Mouse (Mus musculus) midbrain, embryonic 14.5 days (tissue): ENCODE results near the gene Neurl2. TPM values are rescaled to one million over a fixed set of nuclear protein-coding genes. Genes with fewer than 3 reads are reported as not detected.
"Not testable (repeated sequence)": the region's sequence is repeated elsewhere in the genome, so short reads cannot be mapped to it uniquely, and the experiment has no call there.

ENCODE experiments used
- ATAC-seq: fragments of 200-750 bp; cut with Nextera tagmentation; 2 replicates; pipeline ENCODE4 v1.8.0; 2017; ENCODE audit warnings: moderate number of reproducible peaks, moderate library complexity; ENCODE audit not compliant: low FRiP score, low TSS enrichment
- DNase-seq: peaks from one replicate; pipeline ENCODE4 v3.0.0-alpha.2; 2015
- H3K27ac ChIP-seq: fragments of 300-500 bp; sonication (generic); replicated peaks from 2 replicates; pipeline ENCODE4 v1.5.1; 2014; ENCODE audit warnings: mild to moderate bottlenecking, low read depth, low read length, moderate library complexity
- H3K27me3 ChIP-seq: fragments of 300-500 bp; sonication (generic); 2 replicates; pipeline ENCODE4 v1.6.1; 2014; ENCODE audit warnings: low read length, control low read depth, mixed read lengths; ENCODE audit not compliant: control insufficient read depth, insufficient read depth
- H3K36me3 ChIP-seq: fragments of 300-500 bp; sonication (generic); 2 replicates; pipeline ENCODE4 v1.6.1; 2014; ENCODE audit warnings: low read length, control low read depth; ENCODE audit not compliant: control insufficient read depth, insufficient read depth
- H3K4me1 ChIP-seq: fragments of 300-500 bp; sonication (generic); 2 replicates; pipeline ENCODE4 v1.6.1; 2014; ENCODE audit warnings: mild to moderate bottlenecking, antibody characterized with exemption, low read length, control low read depth; ENCODE audit not compliant: control insufficient read depth, insufficient read depth
- H3K4me2 ChIP-seq: fragments of 300-500 bp; sonication (generic); 2 replicates; pipeline ENCODE4 v1.6.1; 2014; ENCODE audit warnings: mild to moderate bottlenecking, low read length, moderate library complexity
- H3K4me3 ChIP-seq: fragments of 300-500 bp; sonication (generic); replicated peaks from 2 replicates; pipeline ENCODE4 v1.5.1; 2014; ENCODE audit warnings: low read depth, low read length
- H3K9ac ChIP-seq: fragments of 300-500 bp; sonication (generic); replicated peaks from 2 replicates; pipeline ENCODE4 v1.6.1; 2014; ENCODE audit warnings: mild to moderate bottlenecking, low read length, moderate library complexity
- H3K9me3 ChIP-seq: fragments of 300-500 bp; sonication (generic); 2 replicates; pipeline ENCODE4 v1.6.1; 2016; ENCODE audit warnings: low read length, control low read depth, mixed read lengths; ENCODE audit not compliant: control insufficient read depth
- WGBS: fragments of 180-500 bp; shearing (Covaris S2); extraction: QIAGEN DNeasy Blood & Tissue Kit; methylation state at CpG from one replicate; pipeline ENCODE4 v1.1.7; 2014; 5-methylcytosine and 5-hydroxymethylcytosine counted together
- polyA plus RNA-seq: library from polyadenylated mRNA; unstranded; fragments of >200 nt; fragmentation: Nextera tagmentation; extraction: Ambion mirVana; gene quantifications from 2 replicates; pipeline ENCODE4 v1.2.1, GENCODE M21; 2014

The Neurl2 gene
- polyA plus RNA-seq, 1 experiment from 2014 or later = 5.1 TPM

DNA sequence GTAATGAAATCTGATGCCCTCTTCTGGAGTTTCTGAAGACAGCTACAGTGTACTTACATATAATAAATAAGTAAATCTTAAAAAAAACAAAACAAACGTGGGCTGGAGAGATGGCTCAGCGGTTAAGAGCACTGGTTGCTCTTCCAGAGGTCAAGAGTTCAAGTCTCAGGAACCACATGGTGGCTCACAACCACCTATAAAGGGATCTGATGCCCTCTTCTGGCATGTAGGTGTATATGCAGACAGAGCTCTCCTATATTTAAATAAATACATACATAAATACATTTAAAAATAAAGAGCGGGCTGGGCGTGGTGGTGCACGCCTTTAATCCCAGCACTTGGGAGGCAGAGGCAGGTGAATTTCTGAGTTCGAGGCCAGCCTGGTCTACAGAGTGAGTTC lies 34.7 kb downstream of the Neurl2 start:
- not testable (repeated sequence) for H3K9me3 ChIP-seq, ATAC-seq, H3K4me2 ChIP-seq, H3K4me3 ChIP-seq, H3K27ac ChIP-seq, H3K27me3 ChIP-seq, H3K9ac ChIP-seq, H3K4me1 ChIP-seq
- DNase-seq = peak; percentile 13
- H3K36me3 ChIP-seq = peaks cover 42% of the 10 kb centered on the region
- 85% methylated on average over 6 of the region's 6 CpGs for WGBS

DNA sequence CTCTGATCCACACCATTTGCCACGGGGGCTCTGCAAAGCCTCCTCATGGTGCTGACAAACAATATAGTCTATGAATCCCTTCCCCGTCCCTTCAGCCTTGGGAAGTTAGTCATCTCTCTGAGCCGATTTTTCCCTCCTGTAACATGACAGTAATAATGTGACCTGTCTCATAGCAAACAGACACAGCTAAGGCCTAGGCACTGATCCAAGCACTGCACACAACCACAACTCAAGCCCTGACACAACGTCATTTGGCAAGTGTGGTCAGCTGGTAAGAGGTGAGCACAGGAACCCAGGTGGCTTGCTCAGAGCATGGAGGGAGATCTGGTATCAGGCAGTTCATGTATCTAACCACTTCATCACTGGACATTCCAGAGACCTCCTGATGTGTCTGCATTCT lies 37.4 kb downstream of the Neurl2 start:
- no peak overlapping the region for H3K9ac ChIP-seq
- no peak for DNase-seq
- no peaks in the 10 kb centered on the region for H3K27me3 ChIP-seq
- peaks cover 60% of the 10 kb centered on the region for H3K36me3 ChIP-seq
- no peak overlapping the region for H3K4me3 ChIP-seq
- no peak overlapping the region for H3K27ac ChIP-seq
- H3K4me1 ChIP-seq = no peaks in the 10 kb centered on the region
- WGBS = 85% methylated on average over 4 of the region's 4 CpGs
- ATAC-seq = no peak
- no peaks in the 10 kb centered on the region for H3K9me3 ChIP-seq
- no peak overlapping the region for H3K4me2 ChIP-seq

GRCm38 (mm10) chr2:164794293-164794692 lies 39.0 kb downstream of the Neurl2 start:
- peak; percentile 94 for DNase-seq
- H3K4me1 ChIP-seq = no peaks in the 10 kb centered on the region
- no peaks in the 10 kb centered on the region for H3K27me3 ChIP-seq
- H3K4me3 ChIP-seq = no peak overlapping the region
- no peak overlapping the region for H3K9ac ChIP-seq
- H3K36me3 ChIP-seq = peaks cover 56% of the 10 kb centered on the region
- no peak overlapping the region for H3K27ac ChIP-seq
- no peak overlapping the region for H3K4me2 ChIP-seq
- WGBS = 33% methylated on average over 5 of the region's 5 CpGs
- no peaks in the 10 kb centered on the region for H3K9me3 ChIP-seq
- no peak for ATAC-seq

DNA sequence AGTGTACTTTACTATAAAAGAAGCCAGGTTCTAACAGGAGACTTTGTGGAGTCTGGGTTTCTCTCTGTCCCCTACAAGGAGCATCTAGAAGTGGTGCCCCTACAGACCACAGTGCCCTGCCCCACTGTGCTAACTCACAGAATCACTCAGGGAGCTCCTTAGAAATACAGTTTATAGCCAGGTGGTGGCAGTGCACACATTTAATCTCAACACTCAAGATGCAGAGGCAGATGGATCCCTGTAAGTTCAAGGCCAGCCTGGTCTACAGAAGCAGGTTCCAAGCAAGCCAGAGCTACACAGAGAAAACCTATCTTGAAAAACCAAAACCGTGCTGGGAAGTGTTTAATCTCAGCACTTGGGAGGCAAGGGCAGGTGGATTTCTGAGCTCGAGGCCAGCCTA lies 39.5 kb downstream of the Neurl2 start:
- Histone ChIP-seq H3K27me3 (no peaks in the 10 kb centered on the region), H3K36me3 (peaks cover 55% of the 10 kb centered on the region), H3K9me3 (no peaks in the 10 kb centered on the region), H3K4me1 (no peaks in the 10 kb centered on the region), H3K4me2 (no peak overlapping the region), H3K9ac (no peak overlapping the region), H3K27ac (no peak overlapping the region), H3K4me3 (no peak overlapping the region)
- WGBS = 96% methylated on average over 2 of the region's 2 CpGs
- DNase-seq (no peak), ATAC-seq (no peak)

GRCm38 (mm10) chr2:164793236-164793635 lies 40.0 kb downstream of the Neurl2 start:
- H3K9ac ChIP-seq = no peak overlapping the region
- H3K27me3 ChIP-seq = no peaks in the 10 kb centered on the region
- no peak for ATAC-seq
- no peak overlapping the region for H3K4me2 ChIP-seq
- no peaks in the 10 kb centered on the region for H3K4me1 ChIP-seq
- peaks cover 58% of the 10 kb centered on the region for H3K36me3 ChIP-seq
- peak; percentile 68 for DNase-seq
- no peaks in the 10 kb centered on the region for H3K9me3 ChIP-seq
- no peak overlapping the region for H3K4me3 ChIP-seq
- 87% methylated on average over 3 of the region's 3 CpGs for WGBS
- H3K27ac ChIP-seq = no peak overlapping the region

DNA sequence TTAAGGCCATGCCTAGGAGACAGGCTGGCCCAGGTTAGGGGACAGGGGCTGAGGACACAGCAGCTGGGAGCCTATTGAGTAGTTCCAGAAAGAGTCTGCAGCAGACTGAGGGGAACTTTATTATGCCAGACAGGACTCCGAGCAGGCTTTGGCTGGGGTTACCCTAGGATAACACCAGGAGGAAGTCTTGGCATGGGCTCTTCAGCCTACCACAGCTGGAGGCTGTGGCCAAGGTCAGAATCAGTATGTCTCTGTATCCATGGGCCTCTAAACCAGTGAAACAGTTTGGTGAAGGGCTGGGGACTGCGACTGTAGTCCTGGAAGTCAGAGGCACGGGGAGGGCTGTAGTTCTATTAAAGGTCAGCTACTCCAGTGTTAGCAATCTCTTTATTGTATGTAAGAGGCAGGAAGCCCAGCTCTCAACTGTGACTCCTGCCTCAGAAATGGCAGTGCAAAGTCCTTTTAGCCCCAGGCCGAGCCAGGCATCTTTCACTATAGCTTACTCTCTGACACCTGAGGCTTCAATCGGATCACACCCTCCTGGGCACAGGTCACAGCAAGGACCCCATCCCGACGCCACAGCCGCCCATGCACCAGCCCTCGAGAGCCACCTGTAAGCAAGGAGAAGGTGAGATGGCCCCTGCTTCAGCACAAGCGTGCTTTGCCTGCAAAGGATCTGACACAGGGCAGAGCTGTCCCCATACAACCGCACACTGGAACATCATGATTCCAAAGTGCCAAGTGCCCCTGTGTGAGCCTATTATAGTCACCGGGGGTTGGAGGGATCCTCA lies 40.7 kb downstream of the Neurl2 start:
- no peaks in the 10 kb centered on the region for H3K9me3 ChIP-seq
- H3K4me1 ChIP-seq = no peaks in the 10 kb centered on the region
- 96% methylated on average over 12 of the region's 12 CpGs for WGBS
- no peak overlapping the region for H3K27ac ChIP-seq
- H3K27me3 ChIP-seq = no peaks in the 10 kb centered on the region
- no peak overlapping the region for H3K9ac ChIP-seq
- peaks cover 54% of the 10 kb centered on the region for H3K36me3 ChIP-seq
- ATAC-seq = no peak
- no peak overlapping the region for H3K4me2 ChIP-seq
- H3K4me3 ChIP-seq = no peak overlapping the region
- no peak for DNase-seq

DNA sequence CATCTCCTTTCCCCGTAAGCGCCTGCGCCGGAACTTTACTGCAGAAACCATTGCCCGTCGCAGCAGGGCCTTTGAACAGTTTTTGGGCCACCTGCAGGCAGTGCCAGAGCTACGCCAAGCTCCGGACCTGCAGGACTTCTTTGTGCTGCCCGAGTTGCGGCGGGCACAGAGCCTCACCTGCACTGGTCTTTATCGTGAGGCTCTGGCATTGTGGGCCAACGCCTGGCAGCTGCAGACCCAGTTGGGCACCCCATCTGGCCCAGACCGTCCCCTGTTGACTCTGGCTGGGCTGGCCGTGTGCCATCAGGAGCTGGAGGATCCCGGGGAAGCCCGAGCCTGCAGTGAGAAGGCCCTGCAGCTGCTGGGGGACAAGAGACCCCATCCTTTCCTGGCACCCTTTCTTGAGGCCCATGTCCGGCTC lies 41.4 kb downstream of the Neurl2 start:
- WGBS = 95% methylated on average over 18 of the region's 18 CpGs
- DNase-seq = no peak
- H3K9me3 ChIP-seq = no peaks in the 10 kb centered on the region

DNA sequence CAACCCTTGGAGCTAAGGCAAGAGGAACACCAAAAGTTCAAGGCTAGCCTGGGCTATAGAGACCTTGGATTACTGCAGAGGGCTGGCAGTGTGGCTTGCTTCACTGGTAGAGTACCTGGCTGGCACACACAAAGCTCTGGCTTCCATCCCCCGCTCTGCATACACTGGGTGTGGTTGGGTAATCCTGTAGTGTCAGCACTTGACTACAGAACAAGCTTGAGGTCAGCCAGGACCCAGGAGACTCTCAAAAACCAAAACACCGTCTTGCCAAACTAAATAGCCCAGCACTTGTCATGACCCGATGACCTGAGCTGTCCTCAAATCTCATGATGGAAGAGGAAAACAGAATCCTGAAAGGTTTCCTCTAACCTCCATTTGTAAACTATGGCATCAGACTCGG lies 42.8 kb downstream of the Neurl2 start:
- no peaks in the 10 kb centered on the region for H3K27me3 ChIP-seq
- WGBS = 88% methylated on average over 4 of the region's 4 CpGs
- ATAC-seq = no peak
- H3K4me1 ChIP-seq = peaks cover 3% of the 10 kb centered on the region; the same call in 1 of the 2 replicates
- H3K4me2 ChIP-seq = no peak overlapping the region
- no peak overlapping the region for H3K9ac ChIP-seq
- H3K36me3 ChIP-seq = peaks cover 40% of the 10 kb centered on the region
- DNase-seq = no peak
- no peaks in the 10 kb centered on the region for H3K9me3 ChIP-seq
- H3K27ac ChIP-seq = no peak overlapping the region
- no peak overlapping the region for H3K4me3 ChIP-seq

More for the DNA sequence above, 41.4 kb downstream of the Neurl2 start:
- Histone ChIP-seq H3K4me3 (no peak overlapping the region), H3K4me2 (no peak overlapping the region), H3K27me3 (no peaks in the 10 kb centered on the region), H3K4me1 (no peaks in the 10 kb centered on the region), H3K27ac (no peak overlapping the region), H3K9ac (no peak overlapping the region), H3K36me3 (peaks cover 50% of the 10 kb centered on the region)
- ATAC-seq = no peak

GRCm38 (mm10) chr2:164788411-164788810 lies 44.8 kb downstream of the Neurl2 start:
- no peak overlapping the region for H3K4me2 ChIP-seq
- H3K27me3 ChIP-seq = no peaks in the 10 kb centered on the region
- H3K4me1 ChIP-seq = peaks cover 3% of the 10 kb centered on the region; the same call in 1 of the 2 replicates
- peaks cover 32% of the 10 kb centered on the region for H3K36me3 ChIP-seq
- DNase-seq (no peak), ATAC-seq (no peak)
- no peak overlapping the region for H3K27ac ChIP-seq
- no peak overlapping the region for H3K4me3 ChIP-seq
- no peaks in the 10 kb centered on the region for H3K9me3 ChIP-seq
- no peak overlapping the region for H3K9ac ChIP-seq
- WGBS = 74% methylated on average over 4 of the region's 4 CpGs
